In genomic region chr19:11819800-11820199, GRCm38 (mm10) we compare ENCODE assay signal across 8 mouse cellular contexts. TPM values are rescaled to one million over a fixed set of nuclear protein-coding genes. Genes with fewer than 3 reads are reported as not detected.
DNase-seq lines count a peak whose midpoint lies in the region; ATAC-seq lines count a peak whose summit lies in the region.

No protein-coding gene starts in this region.

- no peaks in the 10 kb centered on the region for H3K36me3 ChIP-seq in embryonic facial prominence, embryonic 13.5 days
- no peaks in the 10 kb centered on the region for H3K36me3 ChIP-seq in heart, embryonic 14.5 days (ENCODE audit: control insufficient read depth, insufficient read depth, low read length)
- H3K36me3 ChIP-seq in liver, embryonic 16.5 days (ENCODE audit: control insufficient read depth, insufficient read depth): no peaks in the 10 kb centered on the region
- H3K36me3 ChIP-seq in neural tube, embryonic 11.5 days (ENCODE audit: control insufficient read depth, insufficient read depth, low read length): no peaks in the 10 kb centered on the region
- no peaks in the 10 kb centered on the region for H3K36me3 ChIP-seq in stomach, embryonic 16.5 days (ENCODE audit: control insufficient read depth, insufficient read depth, low read length)

- peak overlapping the region; percentile 93 for H3K4me2 ChIP-seq in embryonic facial prominence, embryonic 13.5 days
- peak overlapping the region; percentile 91 for H3K4me2 ChIP-seq in heart, embryonic 14.5 days (ENCODE audit: low read length)
- peak overlapping the region; percentile 72 for H3K4me2 ChIP-seq in liver, embryonic 16.5 days (ENCODE audit: low read depth, low read length)
- peak overlapping the region; percentile 96 for H3K4me2 ChIP-seq in neural tube, embryonic 11.5 days (ENCODE audit: low read depth)
- peak overlapping the region; percentile 96 for H3K4me2 ChIP-seq in stomach, embryonic 16.5 days (ENCODE audit: low read depth, low read length)

- no peak overlapping the region; the same call in 1 of the 2 replicates for H3K9ac ChIP-seq in embryonic facial prominence, embryonic 13.5 days
- peak overlapping the region; percentile 73; the same call in 1 of the 2 replicates for H3K9ac ChIP-seq in heart, embryonic 14.5 days (ENCODE audit: low read length)
- no peak overlapping the region for H3K9ac ChIP-seq in liver, embryonic 16.5 days (ENCODE audit: low read depth, low read length)
- no peak overlapping the region for H3K9ac ChIP-seq in neural tube, embryonic 11.5 days (ENCODE audit: low read length)
- H3K9ac ChIP-seq in stomach, embryonic 16.5 days (ENCODE audit: low read length): peak overlapping the region; percentile 92

- peaks cover 11% of the 10 kb centered on the region for H3K4me1 ChIP-seq in embryonic facial prominence, embryonic 13.5 days
- peaks cover 0 to 8% of the 10 kb centered on the region in 2 experiments; a peak in 2 of 4 replicates for H3K4me1 ChIP-seq in heart, embryonic 14.5 days (ENCODE audit: control insufficient read depth in 2 of 2, insufficient read depth in 2 of 2, low read length in 2 of 2)
- no peaks in the 10 kb centered on the region; the same call in none of the 2 replicates for H3K4me1 ChIP-seq in liver, embryonic 16.5 days (ENCODE audit: control insufficient read depth, low read depth, low read length)
- no peaks in the 10 kb centered on the region for H3K4me1 ChIP-seq in neural tube, embryonic 11.5 days (ENCODE audit: control insufficient read depth, insufficient read depth, low read length)
- peaks cover 20% of the 10 kb centered on the region for H3K4me1 ChIP-seq in stomach, embryonic 16.5 days (ENCODE audit: control insufficient read depth, insufficient read depth, low read length)

- peak; percentile 69 for DNase-seq in layer of hippocampus, adult 11-12 months (ENCODE audit: low spot score)
- no peak for DNase-seq in layer of hippocampus, adult 9-10 months (ENCODE audit: low spot score)
- peak; percentile 95 for DNase-seq in kidney, postnatal 10 days
- peak; percentile 85 for DNase-seq in neural tube, embryonic 11.5 days (ENCODE audit: low spot score)

- H3K4me3 ChIP-seq in embryonic facial prominence, embryonic 13.5 days: peak overlapping the region; percentile 69
- H3K4me3 ChIP-seq in heart, embryonic 14.5 days (ENCODE audit: control insufficient read depth in 1 of 2, insufficient read depth in 1 of 2, low read depth in 1 of 2, low read length in 2 of 2): peak overlapping the region; percentile 64 to 67
- peak overlapping the region; percentile 12; the same call in 1 of the 2 replicates for H3K4me3 ChIP-seq in liver, embryonic 16.5 days (ENCODE audit: low read depth, low read length)
- H3K4me3 ChIP-seq in neural tube, embryonic 11.5 days (ENCODE audit: low read depth, low read length): peak overlapping the region; percentile 58
- H3K4me3 ChIP-seq in stomach, embryonic 16.5 days (replicated peaks; ENCODE audit: low read length): peak overlapping the region; percentile 87

- H3K27me3 ChIP-seq in embryonic facial prominence, embryonic 13.5 days: peaks cover 53% of the 10 kb centered on the region
- no peaks in the 10 kb centered on the region for H3K27me3 ChIP-seq in heart, embryonic 14.5 days (ENCODE audit: control insufficient read depth, insufficient read depth, low read length)
- peaks cover 36% of the 10 kb centered on the region for H3K27me3 ChIP-seq in liver, embryonic 16.5 days (ENCODE audit: control insufficient read depth, insufficient read depth, low read depth, low read length)
- peaks cover 36% of the 10 kb centered on the region for H3K27me3 ChIP-seq in neural tube, embryonic 11.5 days (ENCODE audit: control insufficient read depth, insufficient read depth, low read length)
- no peaks in the 10 kb centered on the region for H3K27me3 ChIP-seq in stomach, embryonic 16.5 days (ENCODE audit: control insufficient read depth, insufficient read depth, low read length)

- ATAC-seq in embryonic facial prominence, embryonic 13.5 days (ENCODE audit: insufficient number of reproducible peaks, insufficient read depth, low FRiP score, low TSS enrichment, low read depth): no peak
- peak; percentile 57; the same call in 1 of the 2 replicates for ATAC-seq in heart, embryonic 14.5 days (ENCODE audit: insufficient number of reproducible peaks, insufficient read depth, low FRiP score, low read depth)
- peak; percentile 50; the same call in 1 of the 2 replicates for ATAC-seq in liver, embryonic 16.5 days (ENCODE audit: low read depth)
- peak; percentile 67 for ATAC-seq in neural tube, embryonic 11.5 days (ENCODE audit: insufficient read depth, low FRiP score, low TSS enrichment)
- ATAC-seq in stomach, embryonic 16.5 days (ENCODE audit: insufficient read depth, low FRiP score): peak; percentile 54; the same call in 1 of the 2 replicates

- under 1% methylated on average over 15 of the region's 15 CpGs for WGBS in embryonic facial prominence, embryonic 13.5 days
- under 1% methylated on average over 15 of the region's 15 CpGs for WGBS in heart, embryonic 14.5 days
- 1% methylated on average over 15 of the region's 15 CpGs for WGBS in liver, embryonic 16.5 days (ENCODE audit: insufficient replicate concordance)
- under 1% methylated on average over 15 of the region's 15 CpGs for WGBS in neural tube, embryonic 11.5 days
- under 1% methylated on average over 15 of the region's 15 CpGs for WGBS in stomach, embryonic 16.5 days

- H3K27ac ChIP-seq in embryonic facial prominence, embryonic 13.5 days: no peak overlapping the region
- H3K27ac ChIP-seq in heart, embryonic 14.5 days (replicated peaks in 1 of 2; ENCODE audit: control insufficient read depth in 1 of 2, insufficient read depth in 1 of 2, low read depth in 2 of 2, low read length in 2 of 2): no peak overlapping the region
- no peak overlapping the region for H3K27ac ChIP-seq in liver, embryonic 16.5 days (ENCODE audit: low read length)
- H3K27ac ChIP-seq in neural tube, embryonic 11.5 days (ENCODE audit: low read depth, low read length): no peak overlapping the region
- no peak overlapping the region for H3K27ac ChIP-seq in stomach, embryonic 16.5 days (ENCODE audit: low read length)

- H3K9me3 ChIP-seq in embryonic facial prominence, embryonic 13.5 days: no peaks in the 10 kb centered on the region
- H3K9me3 ChIP-seq in heart, embryonic 14.5 days (ENCODE audit: control insufficient read depth, low read length): no peaks in the 10 kb centered on the region
- H3K9me3 ChIP-seq in liver, embryonic 16.5 days (replicated peaks; ENCODE audit: control insufficient read depth, low read length): no peaks in the 10 kb centered on the region
- H3K9me3 ChIP-seq in neural tube, embryonic 11.5 days (ENCODE audit: control insufficient read depth, low read length): no peaks in the 10 kb centered on the region
- H3K9me3 ChIP-seq in stomach, embryonic 16.5 days (replicated peaks; ENCODE audit: control insufficient read depth, low read length): no peaks in the 10 kb centered on the region

RNA-seq across cellular contexts. Expression of gene Stx3, which starts 0.6 kb away (rescaled TPM):
- 9.2 and 11.2 TPM in 2 replicates for polyA plus RNA-seq in embryonic facial prominence, embryonic 13.5 days (2015; fragmentation: Nextera tagmentation; extraction: Ambion mirVana)
- polyA plus RNA-seq in heart, embryonic 14.5 days (2014; fragmentation: Nextera tagmentation; extraction: Ambion mirVana): 5.8 and 7.0 TPM in 2 replicates
- 1.8 and 2.3 TPM in 2 replicates for polyA plus RNA-seq in liver, embryonic 16.5 days (2015; fragmentation: Nextera tagmentation; extraction: Ambion mirVana)
- polyA plus RNA-seq in neural tube, embryonic 11.5 days (2014; fragmentation: Nextera tagmentation; extraction: Ambion mirVana): 6.0 and 6.4 TPM in 2 replicates
- 20.2 and 22.7 TPM in 2 replicates for polyA plus RNA-seq in stomach, embryonic 16.5 days (2015; fragmentation: Nextera tagmentation; extraction: Ambion mirVana)

RNA-seq across cellular contexts. Expression of gene Olfr1417, which starts 19.2 kb away (rescaled TPM):
- polyA plus RNA-seq in embryonic facial prominence, embryonic 13.5 days (2015; fragmentation: Nextera tagmentation; extraction: Ambion mirVana): not detected in 2 replicates
- polyA plus RNA-seq in heart, embryonic 14.5 days (2014; fragmentation: Nextera tagmentation; extraction: Ambion mirVana): 0.12 TPM in 1 of 2 replicates, not detected in the other
- polyA plus RNA-seq in liver, embryonic 16.5 days (2015; fragmentation: Nextera tagmentation; extraction: Ambion mirVana): not detected in 2 replicates
- polyA plus RNA-seq in neural tube, embryonic 11.5 days (2014; fragmentation: Nextera tagmentation; extraction: Ambion mirVana): not detected in 2 replicates
- polyA plus RNA-seq in stomach, embryonic 16.5 days (2015; fragmentation: Nextera tagmentation; extraction: Ambion mirVana): 0.13 TPM in 1 of 2 replicates, not detected in the other

RNA-seq across cellular contexts. Expression of gene Olfr1418, which starts 41.1 kb away (rescaled TPM):
- not detected in 2 replicates for polyA plus RNA-seq in embryonic facial prominence, embryonic 13.5 days (2015; fragmentation: Nextera tagmentation; extraction: Ambion mirVana)
- polyA plus RNA-seq in heart, embryonic 14.5 days (2014; fragmentation: Nextera tagmentation; extraction: Ambion mirVana): not detected in 2 replicates
- polyA plus RNA-seq in liver, embryonic 16.5 days (2015; fragmentation: Nextera tagmentation; extraction: Ambion mirVana): not detected in 2 replicates
- polyA plus RNA-seq in neural tube, embryonic 11.5 days (2014; fragmentation: Nextera tagmentation; extraction: Ambion mirVana): not detected in 2 replicates
- polyA plus RNA-seq in stomach, embryonic 16.5 days (2015; fragmentation: Nextera tagmentation; extraction: Ambion mirVana): not detected in 2 replicates

RNA-seq across cellular contexts. Expression of gene Mrpl16, which starts 49.6 kb away (rescaled TPM):
- polyA plus RNA-seq in embryonic facial prominence, embryonic 13.5 days (2015; fragmentation: Nextera tagmentation; extraction: Ambion mirVana): 45.9 and 49.4 TPM in 2 replicates
- polyA plus RNA-seq in heart, embryonic 14.5 days (2014; fragmentation: Nextera tagmentation; extraction: Ambion mirVana): 79.1 and 80.3 TPM in 2 replicates
- polyA plus RNA-seq in liver, embryonic 16.5 days (2015; fragmentation: Nextera tagmentation; extraction: Ambion mirVana): 27.5 and 31.1 TPM in 2 replicates
- polyA plus RNA-seq in neural tube, embryonic 11.5 days (2014; fragmentation: Nextera tagmentation; extraction: Ambion mirVana): 48.6 and 52.3 TPM in 2 replicates
- 51.7 and 53.0 TPM in 2 replicates for polyA plus RNA-seq in stomach, embryonic 16.5 days (2015; fragmentation: Nextera tagmentation; extraction: Ambion mirVana)

RNA-seq across cellular contexts. Expression of gene Olfr1419, which starts 55.1 kb away (rescaled TPM):
- not detected in 2 replicates for polyA plus RNA-seq in embryonic facial prominence, embryonic 13.5 days (2015; fragmentation: Nextera tagmentation; extraction: Ambion mirVana)
- polyA plus RNA-seq in heart, embryonic 14.5 days (2014; fragmentation: Nextera tagmentation; extraction: Ambion mirVana): not detected in 2 replicates
- polyA plus RNA-seq in liver, embryonic 16.5 days (2015; fragmentation: Nextera tagmentation; extraction: Ambion mirVana): not detected in 2 replicates
- polyA plus RNA-seq in neural tube, embryonic 11.5 days (2014; fragmentation: Nextera tagmentation; extraction: Ambion mirVana): not detected in 2 replicates
- polyA plus RNA-seq in stomach, embryonic 16.5 days (2015; fragmentation: Nextera tagmentation; extraction: Ambion mirVana): not detected in 2 replicates

Comparison
In these comparisons a context has a peak if more than half of its experiments do, and no peak if none do; other contexts are left out.
1. H3K4me3 ChIP-seq: peak in every context shown above with its lines; median percentile 87 in stomach, embryonic 16.5 days; 69 in embryonic facial prominence, embryonic 13.5 days; 66 in heart, embryonic 14.5 days; 58 in neural tube, embryonic 11.5 days; 12 in liver, embryonic 16.5 days.
2. H3K9ac ChIP-seq: peak in heart, embryonic 14.5 days (single experiment) and stomach, embryonic 16.5 days (single experiment); none in embryonic facial prominence, embryonic 13.5 days (single experiment), liver, embryonic 16.5 days (single experiment) and neural tube, embryonic 11.5 days (single experiment).
3. Peak in every context shown above with its lines, with median percentiles within 50 percentile points of each other: H3K4me2 ChIP-seq.